Mouse (Mus musculus): ENCODE results near the gene Tmem156. TPM values are rescaled to one million over a fixed set of nuclear protein-coding genes. Genes with fewer than 3 reads are reported as not detected.
A peak's percentile ranks its signal among the peaks of the same experiment; 100 is the strongest.

Gene Tmem156
- polyA plus RNA-seq, 1 experiment = 3.6 TPM

DNA sequence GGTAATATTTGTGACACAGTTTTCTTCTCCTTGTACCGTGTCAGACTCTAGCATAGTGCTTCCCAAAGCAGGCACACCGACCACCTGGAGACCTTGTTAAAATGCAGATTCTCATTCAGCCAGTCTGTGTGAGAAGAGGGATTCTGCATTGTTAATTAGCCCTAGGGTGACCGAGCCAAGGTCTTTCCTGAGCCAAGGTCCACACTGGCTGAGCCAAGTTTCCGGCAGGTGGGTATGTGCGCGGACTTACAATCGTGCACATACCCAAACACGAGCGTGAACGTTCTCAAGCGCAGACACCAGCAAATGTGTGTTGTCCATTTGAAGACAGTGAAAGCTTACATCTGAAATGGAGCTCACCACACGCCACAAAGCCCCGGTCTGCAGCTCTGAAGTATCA, 55.3 kb downstream of the Tmem156 start:
- Histone ChIP-seq H3K36me3 (ENCODE audit: control insufficient read depth, insufficient read depth, low read length) (no peaks in the 10 kb centered on the region), H3K27me3 (ENCODE audit: control insufficient read depth, insufficient read depth, low read length) (no peaks in the 10 kb centered on the region), H3K4me1 (replicated peaks; ENCODE audit: control insufficient read depth, insufficient read depth, low read length) (no peaks in the 10 kb centered on the region), H3K27ac (ENCODE audit: control insufficient read depth, insufficient read depth, low read length) (no peak overlapping the region), H3K4me3 (ENCODE audit: control insufficient read depth, insufficient read depth, low read length) (no peak overlapping the region)
- 93% methylated on average over 13 of the region's 13 CpGs for WGBS
- no peak for DNase-seq
- no peak for TF ChIP-seq CTCF (IDR thresholded peaks at IDR 0.05; ENCODE audit: borderline replicate concordance, control insufficient read depth, extremely low read depth, insufficient read depth, low read length, poor library complexity)
- TF ChIP-seq POLR2A (IDR thresholded peaks at IDR 0.05; ENCODE audit: control insufficient read depth, extremely low read depth, insufficient read depth, low read length, poor library complexity) = no peak

DNA sequence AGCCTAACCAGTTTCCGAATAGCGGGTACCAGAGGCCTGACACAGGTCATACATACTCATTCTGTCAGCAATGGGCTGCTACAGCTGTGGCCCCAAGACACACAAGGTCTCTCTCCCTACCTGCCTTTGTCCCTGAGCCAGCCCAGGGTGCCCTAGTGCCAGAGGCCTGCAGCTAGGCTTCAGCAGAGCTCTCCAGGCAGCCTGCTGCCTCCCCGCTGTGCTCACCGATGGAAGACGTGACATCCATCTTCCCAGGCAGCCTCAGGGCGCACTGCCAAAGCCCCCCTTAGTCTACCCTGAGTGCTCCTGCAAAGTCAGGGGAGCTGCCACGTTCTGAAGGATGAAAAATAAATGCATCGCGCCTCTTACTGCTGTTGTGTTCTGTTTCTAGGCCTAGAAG, 63.9 kb downstream of the Tmem156 start:
- 94% methylated on average over 9 of the region's 9 CpGs for WGBS
- Histone ChIP-seq H3K27me3 (ENCODE audit: control insufficient read depth, insufficient read depth, low read length) (no peaks in the 10 kb centered on the region), H3K4me3 (ENCODE audit: control insufficient read depth, insufficient read depth, low read length) (no peak overlapping the region), H3K27ac (ENCODE audit: control insufficient read depth, insufficient read depth, low read length) (no peak overlapping the region), H3K36me3 (ENCODE audit: control insufficient read depth, insufficient read depth, low read length) (no peaks in the 10 kb centered on the region), H3K4me1 (replicated peaks; ENCODE audit: control insufficient read depth, insufficient read depth, low read length) (peaks cover 12% of the 10 kb centered on the region)
- TF ChIP-seq POLR2A (IDR thresholded peaks at IDR 0.05; ENCODE audit: control insufficient read depth, extremely low read depth, insufficient read depth, low read length, poor library complexity) = no peak
- TF ChIP-seq CTCF (IDR thresholded peaks at IDR 0.05; ENCODE audit: borderline replicate concordance, control insufficient read depth, extremely low read depth, insufficient read depth, low read length, poor library complexity) = no peak
- DNase-seq = no peak

DNA sequence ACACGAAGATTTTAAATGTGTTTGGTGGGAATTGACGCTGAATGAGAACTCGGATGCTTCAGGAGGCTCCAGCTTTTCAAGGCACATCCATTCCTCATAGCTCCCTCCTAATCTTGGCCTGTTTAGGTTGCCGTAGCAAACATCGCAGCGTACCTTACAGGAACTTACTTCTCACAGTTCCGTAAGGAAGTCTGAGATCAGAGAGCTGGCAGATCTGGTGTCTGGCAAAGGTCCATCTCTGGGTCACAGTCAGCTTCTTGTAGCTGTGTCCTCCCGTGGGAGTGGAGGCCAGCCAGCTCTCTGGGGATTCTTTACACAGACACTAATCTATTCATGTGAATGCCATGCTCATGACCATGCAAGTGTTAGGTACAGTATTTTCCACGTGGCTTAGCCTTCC, 65.2 kb downstream of the Tmem156 start:
- Histone ChIP-seq H3K4me1 (replicated peaks; ENCODE audit: control insufficient read depth, insufficient read depth, low read length) (peaks cover 12% of the 10 kb centered on the region), H3K36me3 (ENCODE audit: control insufficient read depth, insufficient read depth, low read length) (no peaks in the 10 kb centered on the region), H3K27me3 (ENCODE audit: control insufficient read depth, insufficient read depth, low read length) (no peaks in the 10 kb centered on the region), H3K27ac (ENCODE audit: control insufficient read depth, insufficient read depth, low read length) (no peak overlapping the region), H3K4me3 (ENCODE audit: control insufficient read depth, insufficient read depth, low read length) (no peak overlapping the region)
- DNase-seq = no peak
- TF ChIP-seq CTCF (IDR thresholded peaks at IDR 0.05; ENCODE audit: borderline replicate concordance, control insufficient read depth, extremely low read depth, insufficient read depth, low read length, poor library complexity) (no peak), POLR2A (IDR thresholded peaks at IDR 0.05; ENCODE audit: control insufficient read depth, extremely low read depth, insufficient read depth, low read length, poor library complexity) (no peak)
- 80% methylated on average over 9 of the region's 9 CpGs for WGBS

DNA sequence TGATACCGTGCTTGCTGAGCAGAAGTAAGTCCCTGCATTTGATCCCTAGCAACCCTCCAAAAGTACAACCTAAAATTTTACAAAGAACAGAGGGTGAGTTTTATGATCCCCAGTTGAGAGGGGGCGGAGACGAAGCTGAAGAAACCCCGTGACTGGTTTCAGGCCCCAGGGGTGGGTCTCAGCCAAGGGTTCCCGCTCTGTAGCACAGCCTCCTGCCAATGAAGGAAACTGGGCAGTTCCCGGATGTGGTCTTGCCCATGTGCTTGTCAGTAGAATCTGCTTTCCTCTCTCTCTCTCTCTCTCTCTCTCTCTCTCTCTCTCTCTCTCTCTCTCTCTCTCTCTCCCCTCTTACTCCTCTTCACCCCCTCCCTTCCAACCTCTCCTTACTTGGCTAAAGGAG, 66.0 kb downstream of the Tmem156 start:
- TF ChIP-seq CTCF (IDR thresholded peaks at IDR 0.05; ENCODE audit: borderline replicate concordance, control insufficient read depth, extremely low read depth, insufficient read depth, low read length, poor library complexity) (no peak), POLR2A (IDR thresholded peaks at IDR 0.05; ENCODE audit: control insufficient read depth, extremely low read depth, insufficient read depth, low read length, poor library complexity) (no peak)
- Histone ChIP-seq H3K36me3 (ENCODE audit: control insufficient read depth, insufficient read depth, low read length) (no peaks in the 10 kb centered on the region), H3K27me3 (ENCODE audit: control insufficient read depth, insufficient read depth, low read length) (no peaks in the 10 kb centered on the region), H3K27ac (ENCODE audit: control insufficient read depth, insufficient read depth, low read length) (no peak overlapping the region), H3K4me3 (ENCODE audit: control insufficient read depth, insufficient read depth, low read length) (no peak overlapping the region), H3K4me1 (replicated peaks; ENCODE audit: control insufficient read depth, insufficient read depth, low read length) (peaks cover 12% of the 10 kb centered on the region)
- DNase-seq = peak; percentile 57
- 12% methylated on average over 6 of the region's 6 CpGs for WGBS

DNA sequence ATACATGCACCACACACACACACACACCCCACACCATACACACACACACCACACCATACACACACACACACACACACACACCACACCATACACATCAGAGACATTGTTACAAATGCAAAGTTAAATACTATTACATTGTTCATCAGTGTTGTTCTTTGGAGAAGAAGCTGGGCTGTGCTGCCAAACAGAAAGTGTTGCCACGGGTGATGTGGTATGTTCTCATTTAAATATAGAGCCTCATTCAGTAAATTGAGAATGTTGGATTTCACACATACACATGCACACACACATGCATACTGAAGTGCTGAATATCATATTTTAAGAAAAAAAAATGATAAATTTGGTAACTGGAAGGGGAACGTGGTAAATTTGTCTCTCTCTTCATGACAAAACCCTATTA, 67.3 kb downstream of the Tmem156 start:
- 91% methylated on average over 2 of the region's 2 CpGs for WGBS
- no peak overlapping the region for H3K27ac ChIP-seq (ENCODE audit: control insufficient read depth, insufficient read depth, low read length)
- TF ChIP-seq CTCF (IDR thresholded peaks at IDR 0.05; ENCODE audit: borderline replicate concordance, control insufficient read depth, extremely low read depth, insufficient read depth, low read length, poor library complexity) (no peak), POLR2A (IDR thresholded peaks at IDR 0.05; ENCODE audit: control insufficient read depth, extremely low read depth, insufficient read depth, low read length, poor library complexity) (no peak)
- no peak for DNase-seq
- H3K27me3 ChIP-seq (ENCODE audit: control insufficient read depth, insufficient read depth, low read length) = no peaks in the 10 kb centered on the region
- H3K4me1 ChIP-seq (replicated peaks; ENCODE audit: control insufficient read depth, insufficient read depth, low read length) = peaks cover 18% of the 10 kb centered on the region
- no peak overlapping the region for H3K4me3 ChIP-seq (ENCODE audit: control insufficient read depth, insufficient read depth, low read length)
- H3K36me3 ChIP-seq (ENCODE audit: control insufficient read depth, insufficient read depth, low read length) = no peaks in the 10 kb centered on the region

DNA sequence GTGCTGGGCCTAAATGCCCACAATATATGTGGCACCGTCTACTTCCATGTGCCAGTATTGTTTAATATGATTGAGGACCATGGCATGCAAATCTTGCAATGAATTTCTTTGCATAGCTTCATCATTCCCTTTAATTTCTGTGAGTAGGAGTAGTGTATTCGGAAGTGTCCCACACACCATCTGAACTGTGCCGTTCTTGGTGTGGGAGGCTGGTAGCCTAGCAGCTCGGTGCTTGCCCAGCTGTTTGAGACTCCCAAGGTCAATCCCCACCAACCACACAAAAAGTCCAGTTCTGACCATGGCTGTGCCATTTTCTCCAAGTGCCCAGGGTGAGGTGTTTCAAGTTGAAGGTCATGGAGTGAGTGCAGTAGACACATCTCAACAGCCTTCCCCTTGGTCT, 69.9 kb downstream of the Tmem156 start:
- Histone ChIP-seq H3K27ac (ENCODE audit: control insufficient read depth, insufficient read depth, low read length) (no peak overlapping the region), H3K36me3 (ENCODE audit: control insufficient read depth, insufficient read depth, low read length) (no peaks in the 10 kb centered on the region), H3K4me1 (replicated peaks; ENCODE audit: control insufficient read depth, insufficient read depth, low read length) (peaks cover 25% of the 10 kb centered on the region), H3K4me3 (ENCODE audit: control insufficient read depth, insufficient read depth, low read length) (no peak overlapping the region), H3K27me3 (ENCODE audit: control insufficient read depth, insufficient read depth, low read length) (no peaks in the 10 kb centered on the region)
- TF ChIP-seq CTCF (IDR thresholded peaks at IDR 0.05; ENCODE audit: borderline replicate concordance, control insufficient read depth, extremely low read depth, insufficient read depth, low read length, poor library complexity) (no peak), POLR2A (IDR thresholded peaks at IDR 0.05; ENCODE audit: control insufficient read depth, extremely low read depth, insufficient read depth, low read length, poor library complexity) (no peak)
- 98% methylated on average over 4 of the region's 4 CpGs for WGBS
- DNase-seq = no peak

DNA sequence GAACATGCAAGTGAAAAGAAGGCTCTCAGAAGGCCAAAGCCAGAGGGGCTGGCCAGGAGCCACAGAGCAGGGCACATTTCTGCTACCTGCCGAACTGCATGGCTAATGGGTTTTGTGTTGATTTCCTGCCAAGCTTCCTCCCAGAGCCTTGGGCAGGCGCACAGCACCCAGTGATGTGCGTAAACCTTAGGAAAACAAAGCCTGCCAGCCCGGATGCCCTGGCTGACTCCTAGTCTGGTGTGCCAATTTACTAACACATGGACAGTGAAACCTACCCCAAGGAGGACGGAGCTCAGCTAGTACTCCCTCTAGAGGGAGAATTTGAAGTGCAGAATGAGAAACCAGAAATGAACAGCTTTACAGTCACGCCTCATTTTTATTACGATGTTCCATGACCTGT, 72.1 kb downstream of the Tmem156 start:
- Histone ChIP-seq H3K4me1 (replicated peaks; ENCODE audit: control insufficient read depth, insufficient read depth, low read length) (peaks cover 13% of the 10 kb centered on the region), H3K27ac (ENCODE audit: control insufficient read depth, insufficient read depth, low read length) (no peak overlapping the region), H3K27me3 (ENCODE audit: control insufficient read depth, insufficient read depth, low read length) (no peaks in the 10 kb centered on the region), H3K36me3 (ENCODE audit: control insufficient read depth, insufficient read depth, low read length) (no peaks in the 10 kb centered on the region), H3K4me3 (ENCODE audit: control insufficient read depth, insufficient read depth, low read length) (no peak overlapping the region)
- peak; percentile 6 for DNase-seq
- WGBS = 20% methylated on average over 7 of the region's 7 CpGs
- TF ChIP-seq POLR2A (IDR thresholded peaks at IDR 0.05; ENCODE audit: control insufficient read depth, extremely low read depth, insufficient read depth, low read length, poor library complexity) (no peak), CTCF (IDR thresholded peaks at IDR 0.05; ENCODE audit: borderline replicate concordance, control insufficient read depth, extremely low read depth, insufficient read depth, low read length, poor library complexity) (0 out of 2 replicates have a peak, but pooled peaks have one; percentile 22)

Data from thymus, adult 2 months (tissue).